Mouse (Mus musculus) spleen, adult 2 months (tissue): ENCODE measurements around the gene H2-M5.

Experiments
- CTCF ChIP-seq: fragments of 200-500 bp; IDR thresholded peaks from 2 replicates; pipeline ENCODE4 v1.5.1; 2011; ENCODE audit warnings: mild to moderate bottlenecking, inconsistent platforms; ENCODE audit not compliant: insufficient read depth, insufficient read length, insufficient replicate concordance; ENCODE audit errors: extremely low read depth
- POLR2A ChIP-seq: fragments of 200-500 bp; IDR thresholded peaks from 2 replicates; pipeline ENCODE4 v1.6.1; 2011; ENCODE audit warnings: low read depth, low read length, inconsistent platforms

DNA sequence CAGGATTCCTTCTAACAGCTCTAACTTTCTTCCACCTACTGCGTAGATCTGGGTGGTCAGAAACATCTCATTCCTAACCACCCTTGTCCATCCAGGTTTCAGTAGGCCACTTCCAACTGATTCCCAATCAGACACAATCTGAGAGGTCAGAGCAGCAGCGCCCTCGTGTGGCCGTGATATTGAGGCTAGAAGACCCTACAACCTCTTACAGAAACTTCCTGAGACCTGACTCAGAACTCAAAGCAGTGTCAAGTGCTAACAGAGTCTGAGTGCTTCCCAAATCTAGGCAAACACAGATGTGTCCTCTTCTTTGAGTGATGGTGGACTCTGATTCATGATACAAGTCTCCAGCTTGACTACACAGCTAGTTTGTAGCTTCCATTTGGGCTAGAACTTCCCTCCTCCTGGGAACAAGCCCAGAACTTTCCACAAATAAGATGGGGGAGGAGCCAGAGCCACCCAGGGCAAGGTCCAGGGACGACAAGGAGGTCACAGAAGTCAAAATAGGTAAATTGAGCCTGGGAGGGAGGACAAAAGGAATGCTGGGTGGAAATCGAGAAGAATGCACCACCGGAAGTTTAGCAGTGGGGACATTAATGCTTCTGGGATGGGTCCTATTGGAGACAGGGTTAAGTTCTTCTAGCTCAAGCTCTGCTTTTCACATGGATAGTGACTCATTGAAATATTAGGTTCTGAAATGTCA lies 7.8 kb upstream of the H2-M5 start:
- no peak for TF ChIP-seq POLR2A
- peak; percentile 70; the same call in 1 of the 2 replicates for TF ChIP-seq CTCF
